Mouse (Mus musculus): ENCODE measurements around the gene Coro1c. TPM values are rescaled to one million over a fixed set of nuclear protein-coding genes. Genes with fewer than 3 reads are reported as not detected.

Coro1c gene
- 67.8 and 78.3 TPM in 2 replicates for polyA plus RNA-seq (2012; rRNA removed)

- H3K27me3 ChIP-seq (ENCODE audit: control insufficient read depth, insufficient read depth, low read length), result no peaks in the 10 kb centered on the region
- peak within 1 kb of the TSS; percentile 9 for H3K27ac ChIP-seq (ENCODE audit: control insufficient read depth, insufficient read depth, low read length)
- under 1% methylated on average over 68 of the region's 68 CpGs for WGBS
- H3K36me3 ChIP-seq (ENCODE audit: control insufficient read depth, insufficient read depth, low read length), result no peaks in the 10 kb centered on the region
- H3K4me1 ChIP-seq (replicated peaks; ENCODE audit: control insufficient read depth, insufficient read depth, low read length), result peaks cover 17% of the 10 kb centered on the region
- peak; percentile 99 for DNase-seq
- H3K4me3 ChIP-seq (ENCODE audit: control insufficient read depth, insufficient read depth, low read length), result peak within 1 kb of the TSS; percentile 63
- peak; percentile 99 for TF ChIP-seq CTCF (IDR thresholded peaks at IDR 0.05; ENCODE audit: borderline replicate concordance, control insufficient read depth, extremely low read depth, insufficient read depth, low read length, poor library complexity)
- peak; percentile 81 for TF ChIP-seq POLR2A (IDR thresholded peaks at IDR 0.05; ENCODE audit: control insufficient read depth, extremely low read depth, insufficient read depth, low read length, poor library complexity)
Measured at GRCm38 (mm10) chr5:113908592-113909441, at the start of gene Coro1c. Coro1c (minus strand) TSS chr5:113908758.

GRCm38 (mm10) chr5:113956510-113956909 lies 48.0 kb upstream of the Coro1c start:
- 8% methylated on average over 4 of the region's 4 CpGs for WGBS
- DNase-seq, result peak; percentile 80

GRCm38 (mm10) chr5:113955691-113956090 lies 47.1 kb upstream of the Coro1c start:
- TF ChIP-seq POLR2A (IDR thresholded peaks at IDR 0.05; ENCODE audit: control insufficient read depth, extremely low read depth, insufficient read depth, low read length, poor library complexity) (no peak), CTCF (IDR thresholded peaks at IDR 0.05; ENCODE audit: borderline replicate concordance, control insufficient read depth, extremely low read depth, insufficient read depth, low read length, poor library complexity) (no peak)
- Histone ChIP-seq H3K4me3 (ENCODE audit: control insufficient read depth, insufficient read depth, low read length) (no peak overlapping the region), H3K4me1 (replicated peaks; ENCODE audit: control insufficient read depth, insufficient read depth, low read length) (peaks cover 20% of the 10 kb centered on the region), H3K27ac (ENCODE audit: control insufficient read depth, insufficient read depth, low read length) (peak overlapping the region; percentile 56), H3K27me3 (ENCODE audit: control insufficient read depth, insufficient read depth, low read length) (no peaks in the 10 kb centered on the region), H3K36me3 (ENCODE audit: control insufficient read depth, insufficient read depth, low read length) (no peaks in the 10 kb centered on the region)
- DNase-seq, result peak; percentile 6
- 70% methylated on average over 8 of the region's 8 CpGs for WGBS

More at GRCm38 (mm10) chr5:113956510-113956909, 48.0 kb upstream of the Coro1c start:
- H3K27ac ChIP-seq (ENCODE audit: control insufficient read depth, insufficient read depth, low read length), result no peak overlapping the region
- H3K36me3 ChIP-seq (ENCODE audit: control insufficient read depth, insufficient read depth, low read length), result no peaks in the 10 kb centered on the region
- no peaks in the 10 kb centered on the region for H3K27me3 ChIP-seq (ENCODE audit: control insufficient read depth, insufficient read depth, low read length)
- H3K4me3 ChIP-seq (ENCODE audit: control insufficient read depth, insufficient read depth, low read length), result no peak overlapping the region
- TF ChIP-seq POLR2A (IDR thresholded peaks at IDR 0.05; ENCODE audit: control insufficient read depth, extremely low read depth, insufficient read depth, low read length, poor library complexity), result no peak
- TF ChIP-seq CTCF (IDR thresholded peaks at IDR 0.05; ENCODE audit: borderline replicate concordance, control insufficient read depth, extremely low read depth, insufficient read depth, low read length, poor library complexity), result peak; percentile 90
- H3K4me1 ChIP-seq (replicated peaks; ENCODE audit: control insufficient read depth, insufficient read depth, low read length), result peaks cover 20% of the 10 kb centered on the region

GRCm38 (mm10) chr5:113955281-113955680 lies 46.7 kb upstream of the Coro1c start:
- WGBS, result 71% methylated on average over 5 of the region's 5 CpGs
- TF ChIP-seq CTCF (IDR thresholded peaks at IDR 0.05; ENCODE audit: borderline replicate concordance, control insufficient read depth, extremely low read depth, insufficient read depth, low read length, poor library complexity) (no peak), POLR2A (IDR thresholded peaks at IDR 0.05; ENCODE audit: control insufficient read depth, extremely low read depth, insufficient read depth, low read length, poor library complexity) (no peak)
- Histone ChIP-seq H3K4me1 (replicated peaks; ENCODE audit: control insufficient read depth, insufficient read depth, low read length) (peaks cover 20% of the 10 kb centered on the region), H3K36me3 (ENCODE audit: control insufficient read depth, insufficient read depth, low read length) (no peaks in the 10 kb centered on the region), H3K4me3 (ENCODE audit: control insufficient read depth, insufficient read depth, low read length) (no peak overlapping the region), H3K27me3 (ENCODE audit: control insufficient read depth, insufficient read depth, low read length) (no peaks in the 10 kb centered on the region), H3K27ac (ENCODE audit: control insufficient read depth, insufficient read depth, low read length) (peak overlapping the region; percentile 56)
- DNase-seq, result no peak

- no peak overlapping the region for H3K27ac ChIP-seq (ENCODE audit: control insufficient read depth, insufficient read depth, low read length)
- H3K36me3 ChIP-seq (ENCODE audit: control insufficient read depth, insufficient read depth, low read length), result no peaks in the 10 kb centered on the region
- H3K4me1 ChIP-seq (replicated peaks; ENCODE audit: control insufficient read depth, insufficient read depth, low read length), result peaks cover 20% of the 10 kb centered on the region
- TF ChIP-seq POLR2A (IDR thresholded peaks at IDR 0.05; ENCODE audit: control insufficient read depth, extremely low read depth, insufficient read depth, low read length, poor library complexity) (no peak), CTCF (IDR thresholded peaks at IDR 0.05; ENCODE audit: borderline replicate concordance, control insufficient read depth, extremely low read depth, insufficient read depth, low read length, poor library complexity) (peak; percentile 85; the same call in 1 of the 2 replicates)
- no peak overlapping the region for H3K4me3 ChIP-seq (ENCODE audit: control insufficient read depth, insufficient read depth, low read length)
- peak; percentile 78 for DNase-seq
- 17% methylated on average over 7 of the region's 7 CpGs for WGBS
- no peaks in the 10 kb centered on the region for H3K27me3 ChIP-seq (ENCODE audit: control insufficient read depth, insufficient read depth, low read length)
Measured at GRCm38 (mm10) chr5:113954421-113954820, 45.9 kb upstream of the Coro1c start.

GRCm38 (mm10) chr5:113952519-113952918 lies 44.0 kb upstream of the Coro1c start:
- Histone ChIP-seq H3K4me3 (ENCODE audit: control insufficient read depth, insufficient read depth, low read length) (no peak overlapping the region), H3K27ac (ENCODE audit: control insufficient read depth, insufficient read depth, low read length) (no peak overlapping the region), H3K27me3 (ENCODE audit: control insufficient read depth, insufficient read depth, low read length) (no peaks in the 10 kb centered on the region), H3K4me1 (replicated peaks; ENCODE audit: control insufficient read depth, insufficient read depth, low read length) (peaks cover 20% of the 10 kb centered on the region), H3K36me3 (ENCODE audit: control insufficient read depth, insufficient read depth, low read length) (no peaks in the 10 kb centered on the region)
- WGBS, result 13% methylated on average over 10 of the region's 10 CpGs
- no peak for DNase-seq
- TF ChIP-seq POLR2A (IDR thresholded peaks at IDR 0.05; ENCODE audit: control insufficient read depth, extremely low read depth, insufficient read depth, low read length, poor library complexity) (no peak), CTCF (IDR thresholded peaks at IDR 0.05; ENCODE audit: borderline replicate concordance, control insufficient read depth, extremely low read depth, insufficient read depth, low read length, poor library complexity) (no peak)

Measured in thymus, adult 2 months (tissue).